Mouse (Mus musculus) cerebellum, adult 2 months (tissue): ENCODE results near the gene Tln1.

Experiments used
- CTCF ChIP-seq: fragments of 200-500 bp; IDR thresholded peaks from 2 replicates; pipeline ENCODE4 v1.5.1; 2011; ENCODE audit warnings: low read depth, mild to moderate bottlenecking, control low read depth, low read length, moderate library complexity, borderline replicate concordance; ENCODE audit not compliant: insufficient read depth
- POLR2A ChIP-seq: fragments of 200-500 bp; IDR thresholded peaks from 2 replicates; pipeline ENCODE4 v1.6.1; 2011; ENCODE audit warnings: low read length, control low read depth, borderline replicate concordance; ENCODE audit not compliant: insufficient read depth

DNA sequence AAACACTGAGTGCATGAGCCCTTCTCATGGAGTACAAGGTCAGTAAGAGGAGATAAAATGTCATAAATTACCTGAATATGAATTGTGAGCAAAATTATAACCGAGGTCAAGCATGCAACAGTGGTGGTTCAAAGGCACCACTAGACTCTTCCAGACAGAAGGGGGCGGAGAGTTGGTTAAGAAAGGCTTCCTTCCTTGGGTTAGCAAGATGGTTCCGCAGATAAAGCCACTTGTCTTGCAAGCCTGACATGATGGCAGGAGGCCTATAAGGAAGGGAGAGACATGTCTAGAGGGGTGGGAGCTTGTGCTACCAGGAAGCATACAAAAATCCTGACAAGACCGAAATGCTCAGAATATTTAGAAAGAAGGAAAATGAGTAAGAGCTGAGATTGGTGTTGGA is 58.2 kb downstream of the Tln1 start:
- TF ChIP-seq POLR2A (no peak), CTCF (no peak)
